Mouse (Mus musculus): ENCODE measurements around the gene Tubb4b. TPM values are rescaled to one million over a fixed set of nuclear protein-coding genes. Genes with fewer than 3 reads are reported as not detected.
"Not testable (repeated sequence)": the region's sequence is repeated elsewhere in the genome, so short reads cannot be mapped to it uniquely, and the experiment has no call there.

The Tubb4b gene
- polyA plus RNA-seq, 1 experiment from 2014 or later: 387 TPM

GRCm38 (mm10) chr2:25264851-25265250 is 40.3 kb upstream of the Tubb4b start:
- Histone ChIP-seq H3K4me3 (ENCODE audit: low read depth, low read length) (peak overlapping the region; percentile 12; the same call in 1 of the 2 replicates), H3K36me3 (ENCODE audit: control insufficient read depth, insufficient read depth, low read length) (peaks cover 11% of the 10 kb centered on the region), H3K9me3 (ENCODE audit: control insufficient read depth, low read length) (no peaks in the 10 kb centered on the region), H3K27ac (ENCODE audit: low read depth, low read length) (no peak overlapping the region), H3K9ac (replicated peaks; ENCODE audit: low read depth, low read length) (peak overlapping the region; percentile 26), H3K4me1 (ENCODE audit: control insufficient read depth, insufficient read depth, low read length) (peaks cover 50% of the 10 kb centered on the region), H3K27me3 (ENCODE audit: control insufficient read depth, insufficient read depth, low read length) (no peaks in the 10 kb centered on the region), H3K4me2 (ENCODE audit: low read depth, low read length) (peak overlapping the region; percentile 99)
- ATAC-seq (ENCODE audit: low read depth): no peak
- WGBS: 70% methylated on average over 3 of the region's 3 CpGs

- 85% methylated on average over 5 of the region's 5 CpGs for WGBS
- no peak for ATAC-seq (ENCODE audit: low read depth)
Measured at GRCm38 (mm10) chr2:25264286-25264660, 39.8 kb upstream of the Tubb4b start.

GRCm38 (mm10) chr2:25263623-25264285 is 39.3 kb upstream of the Tubb4b start:
- Histone ChIP-seq H3K4me1 (ENCODE audit: control insufficient read depth, insufficient read depth, low read length) (peaks cover 50% of the 10 kb centered on the region), H3K36me3 (ENCODE audit: control insufficient read depth, insufficient read depth, low read length) (peaks cover under 1% of the 10 kb centered on the region), H3K27me3 (ENCODE audit: control insufficient read depth, insufficient read depth, low read length) (no peaks in the 10 kb centered on the region), H3K4me2 (ENCODE audit: low read depth, low read length) (peak overlapping the region; percentile 99), H3K4me3 (ENCODE audit: low read depth, low read length) (peak overlapping the region; percentile 71), H3K9me3 (ENCODE audit: control insufficient read depth, low read length) (no peaks in the 10 kb centered on the region), H3K9ac (replicated peaks; ENCODE audit: low read depth, low read length) (peak overlapping the region; percentile 68), H3K27ac (ENCODE audit: low read depth, low read length) (peak overlapping the region; percentile 68; the same call in 1 of the 2 replicates)
- 11% methylated on average over 12 of the region's 12 CpGs for WGBS
- no peak for ATAC-seq (ENCODE audit: low read depth)

More at GRCm38 (mm10) chr2:25264286-25264660, 39.8 kb upstream of the Tubb4b start:
- Histone ChIP-seq H3K4me3 (ENCODE audit: low read depth, low read length) (peak overlapping the region; percentile 71; the same call in 1 of the 2 replicates), H3K4me1 (ENCODE audit: control insufficient read depth, insufficient read depth, low read length) (peaks cover 50% of the 10 kb centered on the region), H3K9ac (replicated peaks; ENCODE audit: low read depth, low read length) (peak overlapping the region; percentile 68; the same call in 1 of the 2 replicates), H3K4me2 (ENCODE audit: low read depth, low read length) (peak overlapping the region; percentile 99), H3K9me3 (ENCODE audit: control insufficient read depth, low read length) (no peaks in the 10 kb centered on the region), H3K27ac (ENCODE audit: low read depth, low read length) (no peak overlapping the region), H3K36me3 (ENCODE audit: control insufficient read depth, insufficient read depth, low read length) (peaks cover 6% of the 10 kb centered on the region), H3K27me3 (ENCODE audit: control insufficient read depth, insufficient read depth, low read length) (no peaks in the 10 kb centered on the region)

- no peaks in the 10 kb centered on the region for H3K9me3 ChIP-seq (ENCODE audit: control insufficient read depth, low read length)
- peak overlapping the region; percentile 68 for H3K27ac ChIP-seq (ENCODE audit: low read depth, low read length)
- peak; percentile 23; the same call in 1 of the 2 replicates for ATAC-seq (ENCODE audit: low read depth)
- H3K9ac ChIP-seq (replicated peaks; ENCODE audit: low read depth, low read length): peak overlapping the region; percentile 68
- under 1% methylated on average over 82 of the region's 82 CpGs for WGBS
- peaks cover 50% of the 10 kb centered on the region for H3K4me1 ChIP-seq (ENCODE audit: control insufficient read depth, insufficient read depth, low read length)
- peak overlapping the region; percentile 71 for H3K4me3 ChIP-seq (ENCODE audit: low read depth, low read length)
- H3K4me2 ChIP-seq (ENCODE audit: low read depth, low read length): peak overlapping the region; percentile 99
- no peaks in the 10 kb centered on the region for H3K27me3 ChIP-seq (ENCODE audit: control insufficient read depth, insufficient read depth, low read length)
- H3K36me3 ChIP-seq (ENCODE audit: control insufficient read depth, insufficient read depth, low read length): no peaks in the 10 kb centered on the region
Measured at GRCm38 (mm10) chr2:25262795-25263622, 38.5 kb upstream of the Tubb4b start.

- peak; percentile 98 for ATAC-seq (ENCODE audit: low read depth)
- peaks cover 43% of the 10 kb centered on the region for H3K4me1 ChIP-seq (ENCODE audit: control insufficient read depth, insufficient read depth, low read length)
- H3K27ac ChIP-seq (ENCODE audit: low read depth, low read length): peak within 1 kb of the TSS; percentile 68
- no peaks in the 10 kb centered on the region for H3K27me3 ChIP-seq (ENCODE audit: control insufficient read depth, insufficient read depth, low read length)
- H3K4me2 ChIP-seq (ENCODE audit: low read depth, low read length): peak within 1 kb of the TSS; percentile 99
- H3K4me3 ChIP-seq (ENCODE audit: low read depth, low read length): peak within 1 kb of the TSS; percentile 71
- peak within 1 kb of the TSS; percentile 68 for H3K9ac ChIP-seq (replicated peaks; ENCODE audit: low read depth, low read length)
- no peaks in the 10 kb centered on the region for H3K36me3 ChIP-seq (ENCODE audit: control insufficient read depth, insufficient read depth, low read length)
- no peaks in the 10 kb centered on the region for H3K9me3 ChIP-seq (ENCODE audit: control insufficient read depth, low read length)
- under 1% methylated on average over 39 of the region's 39 CpGs for WGBS
Measured at GRCm38 (mm10) chr2:25262291-25262767, 37.8 kb upstream of the Tubb4b start, which contains the start of gene Tprn. Tprn (plus strand) TSS chr2:25262618.

- peak; percentile 2 for ATAC-seq (ENCODE audit: low read depth)
- Histone ChIP-seq H3K9ac (replicated peaks; ENCODE audit: low read depth, low read length) (peak overlapping the region; percentile 68), H3K4me1 (ENCODE audit: control insufficient read depth, insufficient read depth, low read length) (peaks cover 38% of the 10 kb centered on the region), H3K4me3 (ENCODE audit: low read depth, low read length) (peak overlapping the region; percentile 71), H3K36me3 (ENCODE audit: control insufficient read depth, insufficient read depth, low read length) (no peaks in the 10 kb centered on the region), H3K4me2 (ENCODE audit: low read depth, low read length) (peak overlapping the region; percentile 99), H3K27me3 (ENCODE audit: control insufficient read depth, insufficient read depth, low read length) (no peaks in the 10 kb centered on the region), H3K27ac (ENCODE audit: low read depth, low read length) (peak overlapping the region; percentile 68; the same call in 1 of the 2 replicates), H3K9me3 (ENCODE audit: control insufficient read depth, low read length) (no peaks in the 10 kb centered on the region)
- 48% methylated on average over 12 of the region's 12 CpGs for WGBS
Measured at GRCm38 (mm10) chr2:25261870-25262269, 37.4 kb upstream of the Tubb4b start.

GRCm38 (mm10) chr2:25258887-25259286 is 34.4 kb upstream of the Tubb4b start:
- Histone ChIP-seq H3K27ac (ENCODE audit: low read depth, low read length) (no peak overlapping the region), H3K36me3 (ENCODE audit: control insufficient read depth, insufficient read depth, low read length) (no peaks in the 10 kb centered on the region), H3K27me3 (ENCODE audit: control insufficient read depth, insufficient read depth, low read length) (no peaks in the 10 kb centered on the region; the same call in 1 of the 2 replicates), H3K4me2 (ENCODE audit: low read depth, low read length) (no peak overlapping the region), H3K4me1 (ENCODE audit: control insufficient read depth, insufficient read depth, low read length) (peaks cover 20% of the 10 kb centered on the region), H3K9me3 (ENCODE audit: control insufficient read depth, low read length) (no peaks in the 10 kb centered on the region), H3K4me3 (ENCODE audit: low read depth, low read length) (no peak overlapping the region), H3K9ac (replicated peaks; ENCODE audit: low read depth, low read length) (no peak overlapping the region)
- 56% methylated on average over 2 of the region's 2 CpGs for WGBS
- ATAC-seq (ENCODE audit: low read depth): no peak

GRCm38 (mm10) chr2:25257250-25257649 is 32.7 kb upstream of the Tubb4b start:
- WGBS: 92% methylated on average over 5 of the region's 5 CpGs

More at GRCm38 (mm10) chr2:25257250-25257649, 32.7 kb upstream of the Tubb4b start:
- not testable (repeated sequence) for H3K9me3 ChIP-seq (ENCODE audit: control insufficient read depth, low read length); ATAC-seq (ENCODE audit: low read depth); H3K9ac ChIP-seq (replicated peaks; ENCODE audit: low read depth, low read length); H3K4me2 ChIP-seq (ENCODE audit: low read depth, low read length); H3K36me3 ChIP-seq (ENCODE audit: control insufficient read depth, insufficient read depth, low read length); H3K27me3 ChIP-seq (ENCODE audit: control insufficient read depth, insufficient read depth, low read length); H3K27ac ChIP-seq (ENCODE audit: low read depth, low read length); H3K4me3 ChIP-seq (ENCODE audit: low read depth, low read length)
- peaks cover 12% of the 10 kb centered on the region for H3K4me1 ChIP-seq (ENCODE audit: control insufficient read depth, insufficient read depth, low read length)
